Mouse (Mus musculus) layer of hippocampus, adult 9-10 months (tissue): ENCODE results near the gene Avpr1b.
"Not testable (repeated sequence)": the region's sequence is repeated elsewhere in the genome, so short reads cannot be mapped to it uniquely, and the experiment has no call there.

Source experiments
- DNase-seq: peaks from one replicate; pipeline ENCODE4 v3.0.0; 2022; ENCODE audit warnings: low spot score

Gene Avpr1b

DNA sequence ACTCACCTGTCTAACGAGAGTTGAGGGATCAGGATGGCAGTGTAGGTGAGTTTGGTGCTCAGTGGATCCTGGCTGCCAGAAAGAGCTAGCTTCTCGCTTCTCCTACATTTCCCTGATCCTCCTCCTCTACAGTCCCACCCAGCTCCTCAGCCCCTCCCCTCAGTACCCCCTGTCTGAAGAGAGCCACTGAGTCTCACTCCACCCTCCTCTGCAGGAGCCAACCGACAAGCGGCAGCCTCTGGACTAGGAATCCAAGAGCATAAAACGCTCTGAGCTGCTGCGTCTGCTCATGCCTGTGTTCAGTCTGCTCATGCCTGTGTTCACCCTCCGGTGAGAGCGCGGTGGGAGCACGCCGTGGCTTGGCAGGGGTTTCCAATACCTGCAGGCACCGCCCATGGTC is at the start of gene Avpr1b:
Avpr1b (plus strand) TSS at position 335 of the 400 bp plus-strand sequence.
- no peak for DNase-seq

DNA sequence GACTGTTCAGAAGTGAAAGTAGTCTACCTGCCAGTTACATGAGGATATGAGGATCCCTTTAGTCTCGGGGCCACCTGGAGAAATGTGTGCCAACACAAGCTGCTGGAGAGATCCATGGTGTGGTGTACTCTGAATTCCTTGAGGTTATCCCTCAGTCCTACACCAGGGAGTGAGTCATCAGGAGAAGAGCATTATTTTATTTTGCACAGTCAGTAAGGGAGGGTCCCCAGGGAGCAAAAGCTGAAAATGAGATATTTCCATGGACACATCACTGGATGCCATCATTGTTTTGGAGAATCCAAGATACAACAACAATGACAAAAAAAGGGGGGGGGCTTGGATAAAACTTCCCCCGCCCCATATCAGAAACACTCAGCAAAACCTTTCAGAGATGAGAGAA is 47.1 kb upstream of the Avpr1b start:
- DNase-seq: no peak

DNA sequence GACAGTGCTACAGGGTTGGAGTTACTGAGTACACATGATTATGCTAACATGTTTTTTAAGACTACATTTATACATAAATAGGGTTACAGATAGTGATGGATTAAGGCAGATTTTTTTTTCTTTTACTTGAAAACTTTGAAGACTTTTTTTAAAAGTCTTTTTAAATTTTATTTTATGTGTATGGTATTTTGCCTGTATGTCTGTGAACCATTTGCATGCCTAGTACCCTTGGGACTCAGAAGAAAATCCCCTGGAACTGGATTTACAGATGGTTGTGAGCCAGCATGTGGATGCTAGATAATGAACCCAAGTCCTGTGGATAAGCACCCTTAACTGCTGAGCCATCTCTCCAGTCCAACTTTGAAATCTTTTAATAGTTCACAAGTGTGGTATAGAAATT is 45.6 kb upstream of the Avpr1b start:
- no peak for DNase-seq

DNA sequence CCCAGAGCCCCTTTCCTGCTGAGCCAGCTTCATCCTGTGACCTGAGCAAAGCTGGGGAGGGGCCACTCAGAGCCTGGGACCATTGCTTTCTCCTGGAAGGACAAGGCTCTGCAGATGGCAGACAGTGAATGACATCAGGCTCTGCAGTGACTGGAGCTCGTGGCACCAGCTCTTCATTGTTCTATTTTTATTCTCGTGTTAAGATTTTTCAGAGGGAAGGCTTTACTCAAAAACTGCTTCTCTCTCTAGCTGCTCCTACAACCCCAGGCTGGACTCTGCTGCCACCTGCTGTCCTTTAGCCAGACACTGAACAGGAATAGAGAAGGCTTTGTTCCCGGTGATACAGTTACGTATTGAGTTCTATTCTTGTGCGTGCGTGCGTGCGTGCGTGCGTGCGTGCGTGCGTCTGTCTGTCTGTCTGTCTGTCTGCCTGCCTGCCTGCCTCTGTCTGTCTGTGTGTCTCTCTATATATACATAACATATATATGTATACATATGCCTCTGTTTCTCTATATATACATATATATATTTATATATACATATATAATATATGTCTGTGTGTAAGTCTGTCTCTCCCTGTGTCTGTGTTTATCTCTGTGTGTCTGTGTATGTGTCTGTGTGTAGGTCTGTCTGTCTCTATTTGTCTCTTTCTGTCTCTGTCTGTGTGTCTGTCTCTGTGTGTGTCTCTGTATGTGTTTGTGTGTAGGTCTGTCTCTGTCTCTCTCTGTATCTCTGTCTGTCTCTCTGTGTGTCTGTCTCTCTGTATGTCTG is 43.8 kb upstream of the Avpr1b start:
- DNase-seq: peak; percentile 72

DNA sequence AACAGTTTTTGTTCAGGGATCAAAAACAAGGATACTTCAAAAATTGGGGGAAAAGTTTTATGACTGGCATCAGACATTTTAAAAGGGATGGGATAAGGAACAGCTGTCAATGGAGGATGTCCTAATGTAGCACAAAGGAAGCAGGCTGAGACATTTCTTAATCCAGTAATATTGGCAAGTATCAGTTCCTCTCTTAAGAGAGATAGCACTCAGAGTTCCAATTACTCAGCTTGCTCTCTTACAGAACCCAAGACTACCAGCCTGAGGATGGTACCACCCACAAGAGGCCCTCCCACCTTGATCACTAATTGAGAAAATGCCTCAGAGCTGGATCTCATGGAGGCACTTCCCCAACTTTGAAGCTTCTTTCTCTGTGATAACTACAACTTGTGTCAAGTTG is 38.5 kb upstream of the Avpr1b start:
- DNase-seq: no peak

DNA sequence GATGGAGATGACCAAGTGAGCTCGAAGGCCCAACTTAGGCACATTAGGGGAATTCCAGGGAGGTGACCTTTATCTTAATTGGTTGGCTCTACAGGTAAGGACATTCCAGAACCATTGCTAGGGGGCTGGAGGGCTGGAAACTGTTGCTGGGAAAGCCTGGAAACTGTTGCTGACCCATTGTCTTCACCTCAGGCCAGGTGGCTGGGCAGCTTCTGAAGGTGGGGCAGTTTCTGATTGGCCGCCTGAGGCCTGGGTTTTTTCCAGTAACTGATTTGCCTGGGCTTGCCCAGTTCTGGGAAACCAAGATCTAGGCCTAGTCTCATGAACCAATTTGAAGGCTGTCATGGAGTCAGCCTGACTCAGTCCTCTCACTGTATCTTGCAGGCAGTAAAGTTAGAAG is 37.0 kb upstream of the Avpr1b start:
- DNase-seq: no peak

DNA sequence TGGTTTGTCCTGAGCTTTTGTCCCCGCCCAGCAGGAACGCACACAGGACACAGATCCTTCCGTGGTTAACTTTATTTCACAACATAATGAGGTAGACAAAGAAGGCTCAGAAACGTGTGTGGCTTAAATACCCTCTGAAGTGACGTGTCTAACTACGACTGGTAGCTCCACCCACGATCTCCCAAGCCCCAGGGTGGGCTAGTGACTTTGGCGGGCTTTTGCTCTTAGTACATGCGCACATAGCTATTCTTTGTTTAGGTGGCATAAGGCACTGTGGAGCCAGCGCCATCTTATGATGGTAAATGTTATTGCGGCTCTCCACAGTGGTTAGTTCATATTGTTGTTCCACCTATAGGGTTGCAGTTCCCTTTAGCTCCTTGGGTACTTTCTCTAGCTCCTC is 33.0 kb upstream of the Avpr1b start:
- not testable (repeated sequence) for DNase-seq

DNA sequence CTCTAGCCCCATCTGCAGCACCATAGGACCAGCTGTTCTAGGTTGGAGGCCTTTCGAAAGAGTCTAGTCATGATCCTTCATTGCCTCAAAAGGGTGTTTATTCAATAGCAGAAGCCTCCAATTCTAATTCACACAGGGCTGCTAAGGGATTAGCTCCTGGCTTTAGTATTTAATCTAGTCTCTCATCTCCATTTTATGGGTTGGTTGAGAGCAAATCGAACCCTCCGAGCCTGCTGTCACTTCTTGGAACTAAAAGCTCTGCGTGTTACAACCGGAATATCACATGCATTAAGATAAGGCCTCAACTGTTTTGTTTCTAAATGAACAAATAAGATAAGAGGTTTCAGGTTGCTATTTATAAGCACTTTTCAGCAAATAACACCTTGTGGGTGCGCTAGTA is 29.3 kb upstream of the Avpr1b start:
- DNase-seq: no peak

DNA sequence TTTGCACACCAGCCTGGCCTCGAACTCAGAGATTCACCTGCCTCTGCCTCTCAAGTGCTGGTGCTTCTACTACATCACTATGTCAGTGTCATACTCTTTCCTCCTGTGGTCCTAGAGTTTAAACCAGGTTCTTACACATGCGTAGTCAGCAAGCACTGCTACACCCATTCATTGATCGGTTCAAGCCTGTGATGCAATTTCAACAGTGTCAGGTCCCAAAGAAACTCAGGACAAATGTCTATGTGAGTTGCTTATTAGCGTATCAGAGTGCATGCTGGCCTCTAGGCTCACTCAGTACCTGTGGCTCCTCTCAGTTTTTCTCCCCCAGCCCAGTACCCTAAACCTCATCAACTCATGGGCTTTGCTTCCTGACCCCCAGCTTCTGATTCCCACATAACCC is 28.6 kb upstream of the Avpr1b start:
- no peak for DNase-seq

DNA sequence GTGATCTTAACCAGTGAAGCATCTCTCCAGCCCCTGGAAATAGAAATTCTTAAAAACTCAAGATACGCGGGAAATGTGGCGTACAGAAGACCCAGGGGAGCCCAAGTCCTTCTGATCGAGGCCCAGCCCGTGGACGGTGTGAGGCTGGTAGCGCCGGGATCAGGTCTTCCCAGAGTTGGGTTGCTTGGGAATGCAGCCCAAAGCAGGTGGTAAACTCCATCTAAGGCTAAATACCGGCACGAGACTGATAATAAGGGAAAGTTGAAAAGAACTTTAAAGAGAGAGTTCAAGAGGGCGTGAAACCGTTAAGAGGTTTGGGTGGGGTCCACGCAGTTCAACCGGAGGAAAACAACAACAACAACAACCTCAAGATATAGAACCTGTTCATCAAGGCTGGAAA is 25.3 kb upstream of the Avpr1b start:
- DNase-seq: no peak

DNA sequence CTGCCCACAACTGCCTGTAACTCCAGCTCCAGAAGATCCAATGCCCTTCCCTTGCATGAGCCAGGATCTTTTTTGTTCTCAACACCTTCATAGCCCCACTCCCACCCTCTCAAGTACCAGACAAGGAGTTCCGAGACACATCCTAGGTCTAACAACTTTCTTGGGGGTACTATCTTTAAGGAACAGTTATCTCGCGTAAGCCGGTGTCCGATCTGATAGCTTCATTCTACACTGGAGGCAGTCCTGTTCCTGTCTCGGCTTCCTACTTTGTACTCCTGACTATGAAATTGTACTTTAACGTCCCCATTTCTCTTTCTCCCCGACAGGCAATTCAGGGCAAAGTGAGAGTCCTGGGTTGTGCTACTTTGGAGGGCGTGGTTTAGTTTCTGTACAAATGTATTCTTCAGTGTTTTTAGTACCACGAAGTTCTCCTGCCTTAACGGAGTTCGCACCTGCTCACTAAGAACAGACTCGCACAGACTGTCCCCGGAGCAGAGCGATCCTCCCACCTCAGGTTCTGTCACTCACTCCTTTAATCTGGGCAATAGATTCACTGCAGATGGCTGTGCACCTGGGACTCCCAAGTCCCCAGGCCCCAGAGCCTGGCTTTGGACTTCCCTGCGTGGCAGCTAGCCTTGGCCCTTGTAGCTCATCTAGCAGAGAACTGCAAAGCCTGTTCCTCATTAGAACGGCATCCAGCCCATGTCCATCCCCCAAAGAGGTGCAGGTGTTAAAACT is 19.9 kb upstream of the Avpr1b start:
- DNase-seq: no peak

DNA sequence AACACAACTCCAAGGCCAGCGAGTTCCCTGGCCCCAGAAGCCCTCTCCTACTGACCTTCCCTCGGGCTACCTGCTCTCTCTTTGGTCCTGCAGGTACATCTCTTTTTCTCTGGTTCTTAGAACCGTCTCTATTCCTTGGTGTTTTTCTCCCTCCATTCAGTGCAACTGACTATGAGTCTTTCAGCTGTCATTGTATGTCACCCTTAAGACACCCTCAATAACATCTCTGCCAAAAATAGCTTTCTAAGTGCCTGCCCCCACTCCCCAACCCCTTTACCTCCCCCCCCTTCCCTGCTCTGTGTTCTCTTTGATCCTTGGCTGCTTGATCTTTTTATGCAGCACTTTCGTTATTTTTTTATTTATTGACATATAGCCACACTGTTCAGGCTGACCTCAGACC is 18.6 kb upstream of the Avpr1b start:
- no peak for DNase-seq

DNA sequence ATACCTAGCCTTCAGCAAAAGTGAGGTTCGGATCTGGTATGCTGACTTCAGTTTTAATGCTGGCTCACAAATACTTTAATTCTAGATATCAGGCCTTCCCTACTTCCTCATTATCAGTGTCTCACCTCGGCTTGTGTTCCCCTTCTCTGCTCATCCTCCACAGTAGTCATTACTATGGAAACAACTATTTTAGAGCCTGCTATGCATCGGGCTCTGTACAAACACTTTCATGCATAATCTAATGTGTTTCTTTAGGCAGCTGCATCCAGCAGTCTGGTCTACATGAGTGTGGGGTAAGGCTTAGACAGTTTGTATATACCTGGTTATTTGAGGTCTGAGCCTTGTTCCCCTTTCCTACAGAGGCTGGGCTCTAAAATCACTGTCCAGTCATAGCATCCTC is 15.4 kb upstream of the Avpr1b start:
- DNase-seq: no peak

DNA sequence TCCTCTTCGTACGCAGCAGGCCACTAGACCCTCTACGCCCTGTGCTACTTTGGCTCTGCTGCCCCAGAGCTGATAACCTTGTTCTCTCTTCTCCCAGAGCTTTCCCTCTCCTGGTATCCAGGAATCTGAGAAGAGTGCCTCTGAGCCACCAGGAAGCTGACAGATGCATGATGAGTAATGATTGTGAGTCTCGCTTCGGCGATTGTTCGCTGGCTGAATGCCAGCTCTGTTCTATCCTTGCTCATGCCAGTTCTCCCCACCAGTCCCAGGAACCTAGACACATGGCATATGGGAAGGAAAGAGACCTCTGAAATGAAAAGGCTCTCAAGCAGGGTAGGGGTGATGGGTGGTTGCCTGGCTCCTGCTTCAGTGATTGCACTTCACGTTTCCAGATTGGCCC is 12.2 kb upstream of the Avpr1b start:
- peak; percentile 51 for DNase-seq

DNA sequence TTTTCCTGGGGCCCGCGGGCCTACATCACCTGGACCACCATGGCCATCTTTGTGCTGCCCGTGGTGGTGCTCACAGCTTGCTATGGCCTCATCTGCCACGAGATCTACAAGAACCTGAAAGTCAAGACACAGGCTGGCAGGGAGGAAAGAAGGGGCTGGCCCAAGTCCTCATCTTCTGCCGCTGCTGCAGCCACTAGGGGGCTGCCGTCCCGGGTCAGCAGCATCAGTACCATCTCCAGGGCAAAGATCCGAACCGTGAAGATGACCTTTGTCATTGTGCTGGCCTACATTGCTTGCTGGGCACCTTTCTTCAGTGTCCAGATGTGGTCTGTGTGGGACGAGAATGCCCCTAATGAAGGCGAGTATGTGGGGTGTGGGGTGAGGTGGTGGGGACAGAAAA is 1.3 kb downstream of the Avpr1b start:
- DNase-seq: no peak

DNA sequence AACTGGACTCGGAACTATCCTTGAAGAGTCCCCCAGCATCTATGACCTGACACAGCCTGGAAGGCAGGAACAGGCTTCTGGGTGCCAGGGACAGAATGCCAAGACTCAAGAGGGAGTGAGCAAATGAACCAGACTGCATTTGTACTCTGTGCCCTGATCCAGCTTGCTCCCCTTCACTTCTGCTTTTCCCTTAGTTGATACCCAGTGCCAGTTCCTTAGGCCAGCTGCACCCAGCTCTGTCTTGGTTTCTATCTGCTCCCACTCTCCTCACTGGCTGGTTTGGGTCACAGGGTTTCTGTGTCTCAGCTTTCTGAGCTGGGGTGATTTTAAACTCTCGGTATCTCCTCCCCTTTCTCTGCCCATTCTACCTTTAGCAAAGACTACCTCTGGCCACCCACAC is 7.7 kb downstream of the Avpr1b start:
- DNase-seq: no peak

DNA sequence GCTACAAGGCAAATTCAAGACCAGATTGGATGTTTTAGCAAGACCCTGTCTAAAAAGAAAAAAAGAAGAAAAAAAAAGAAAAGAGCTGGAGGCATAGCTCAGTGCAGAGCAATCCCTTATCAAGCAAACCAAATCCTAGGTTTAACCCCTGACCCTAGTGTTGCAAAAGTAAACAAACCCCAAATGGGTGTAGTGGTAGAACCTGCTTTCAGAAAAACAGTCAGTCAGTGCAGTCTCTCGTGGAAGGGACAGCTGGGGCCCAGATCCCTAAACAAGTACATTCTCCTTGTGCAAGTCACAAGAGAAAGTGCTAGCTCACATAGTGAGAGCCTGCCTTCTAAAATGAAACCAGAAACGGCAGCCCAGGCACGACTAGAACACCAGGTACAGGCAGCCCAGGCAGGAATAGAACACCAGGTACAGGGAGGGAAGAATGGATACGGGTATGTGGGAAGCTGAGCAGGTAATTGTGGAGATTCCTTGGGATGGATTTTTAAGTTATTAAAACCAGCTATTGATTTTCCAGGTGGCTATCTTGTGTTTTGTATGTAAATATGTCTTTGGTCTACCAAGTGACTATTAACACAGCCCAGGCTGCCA is 13.6 kb downstream of the Avpr1b start:
- no peak for DNase-seq

DNA sequence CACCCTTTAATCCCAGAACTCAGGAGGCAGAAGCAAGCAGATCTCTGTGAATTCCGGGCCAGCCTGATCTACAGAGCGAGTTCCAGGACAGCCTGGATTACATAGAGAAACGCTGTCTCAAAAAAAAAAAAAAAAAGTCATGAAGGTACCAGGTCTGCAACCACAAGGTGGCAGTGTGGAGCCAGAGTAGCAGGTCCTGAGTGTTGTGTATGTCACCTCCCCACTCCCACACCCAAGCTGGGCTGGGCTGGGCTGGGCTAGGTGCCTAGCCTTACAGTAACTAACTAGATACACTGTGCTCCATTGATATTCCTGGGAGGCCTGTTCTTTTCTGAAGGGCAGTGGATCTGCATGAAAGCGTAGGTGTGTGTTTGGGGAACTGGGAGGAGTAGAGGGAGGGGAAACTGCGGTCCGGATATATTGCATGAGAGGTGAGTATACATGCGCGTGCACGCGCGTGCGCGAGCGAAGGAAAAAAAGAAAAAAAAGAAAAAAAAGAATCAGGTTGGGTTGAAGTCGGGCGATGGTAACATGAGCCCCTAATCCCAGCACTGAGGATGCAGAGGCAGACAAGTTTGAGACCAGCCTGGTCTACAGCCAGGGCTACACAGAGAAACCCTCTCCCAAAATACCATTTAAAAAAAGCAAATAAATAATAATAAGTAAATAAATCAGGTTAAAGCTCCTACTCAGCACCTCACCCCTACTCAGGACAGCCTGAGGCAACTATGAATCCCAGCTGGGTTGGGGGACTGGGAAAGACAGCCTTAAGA is 14.5 kb downstream of the Avpr1b start:
- DNase-seq: peak; percentile 39

DNA sequence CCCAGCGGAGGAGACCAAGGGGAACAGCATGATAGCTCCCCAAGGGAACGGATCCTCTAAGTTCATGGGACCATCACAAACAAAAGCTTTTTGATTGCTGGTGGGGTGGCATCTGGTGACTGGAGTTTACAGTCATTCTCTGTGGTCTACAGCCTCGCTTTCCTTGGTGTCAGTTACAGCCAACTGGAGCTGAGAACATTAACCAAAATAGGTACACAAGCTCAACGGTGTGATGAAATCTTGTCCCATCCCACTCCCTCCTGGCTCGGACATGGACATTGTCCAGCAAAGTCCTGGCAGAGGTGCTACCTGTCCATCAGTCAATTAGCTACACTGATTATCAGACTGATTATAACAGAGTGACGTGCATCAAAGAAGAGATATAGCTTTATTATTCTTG is 15.6 kb downstream of the Avpr1b start:
- no peak for DNase-seq

DNA sequence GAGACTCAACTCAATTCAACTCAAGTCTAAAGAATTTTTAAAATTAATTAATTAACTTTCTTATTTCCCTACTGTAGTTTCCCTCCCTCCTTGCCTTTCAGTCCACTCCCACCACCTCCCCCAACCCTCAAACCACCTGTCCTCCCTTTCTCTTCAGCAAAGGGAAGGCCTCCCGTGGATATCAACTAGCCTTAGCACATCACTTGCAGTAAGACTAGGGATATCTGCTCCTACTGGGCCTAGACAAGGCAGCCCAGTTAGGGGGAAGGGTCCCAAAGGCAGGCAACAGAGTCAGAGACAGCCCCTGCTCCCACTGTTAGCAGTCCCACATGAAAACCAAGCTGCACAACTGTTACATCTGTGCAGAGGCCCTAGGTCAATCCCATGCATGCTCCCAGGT is 17.1 kb downstream of the Avpr1b start:
- DNase-seq: no peak

DNA sequence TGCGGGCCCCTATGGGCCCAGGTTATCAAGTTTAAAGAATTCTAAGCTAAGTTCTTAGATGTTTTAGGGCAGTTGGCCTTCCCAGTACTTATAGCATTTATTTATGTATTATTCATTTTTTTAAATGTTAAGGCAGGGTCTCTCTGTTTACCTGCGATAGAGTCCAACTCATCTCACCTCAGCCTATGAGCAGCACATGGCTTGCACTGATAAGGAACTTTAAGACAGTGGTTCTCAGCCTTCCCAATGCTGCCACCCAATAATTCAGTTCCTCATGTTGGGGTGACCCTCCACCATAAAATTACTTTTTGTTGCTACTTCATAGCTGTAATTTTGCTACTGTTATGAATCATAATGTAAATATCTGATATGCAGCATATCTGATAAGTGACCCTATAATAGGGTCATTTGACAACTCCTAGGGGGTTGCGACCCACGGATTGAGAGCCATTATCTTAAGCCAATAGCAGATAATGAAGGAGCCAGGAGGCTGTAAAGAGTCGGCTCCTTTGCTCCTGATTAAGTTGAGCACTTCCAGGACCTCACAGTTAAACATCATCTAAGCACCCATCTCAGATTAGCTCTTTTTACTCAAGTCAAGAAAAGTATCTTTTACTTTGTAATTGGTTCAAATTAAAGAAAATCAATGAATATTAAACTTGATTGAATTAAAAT is 17.6 kb downstream of the Avpr1b start:
- no peak for DNase-seq

DNA sequence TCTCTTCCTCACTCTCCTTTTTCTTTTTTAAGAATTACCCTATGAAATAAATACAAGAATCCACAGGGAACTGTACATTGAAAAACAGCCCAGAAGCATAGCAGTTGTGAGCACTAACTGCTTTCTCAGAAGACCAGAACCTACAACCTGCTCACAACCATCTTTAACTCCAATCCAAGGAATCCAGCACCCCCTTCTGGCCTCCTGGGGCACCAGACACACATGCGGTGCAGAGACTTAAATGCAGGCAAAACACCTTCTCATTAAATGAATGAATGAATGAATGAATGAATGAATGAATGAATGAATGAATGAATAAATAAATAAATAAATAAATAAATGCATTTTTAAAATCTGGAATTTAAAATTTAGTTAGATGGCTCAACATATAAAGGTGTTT is 19.5 kb downstream of the Avpr1b start:
- DNase-seq: no peak
